Mouse (Mus musculus) megakaryocyte, embryonic 14.5 days (primary cell): ENCODE measurements around the gene Skiv2l.

Experiments used
- FLI1 ChIP-seq: IDR thresholded peaks from 2 replicates; pipeline ENCODE4 v1.6.1; 2012; ENCODE audit warnings: low read length, inconsistent platforms, mixed read lengths
- GATA1 ChIP-seq: IDR thresholded peaks from 3 replicates; pipeline ENCODE4 v1.6.1; 2012; ENCODE audit warnings: mixed read lengths, low read length, inconsistent platforms, borderline replicate concordance

DNA sequence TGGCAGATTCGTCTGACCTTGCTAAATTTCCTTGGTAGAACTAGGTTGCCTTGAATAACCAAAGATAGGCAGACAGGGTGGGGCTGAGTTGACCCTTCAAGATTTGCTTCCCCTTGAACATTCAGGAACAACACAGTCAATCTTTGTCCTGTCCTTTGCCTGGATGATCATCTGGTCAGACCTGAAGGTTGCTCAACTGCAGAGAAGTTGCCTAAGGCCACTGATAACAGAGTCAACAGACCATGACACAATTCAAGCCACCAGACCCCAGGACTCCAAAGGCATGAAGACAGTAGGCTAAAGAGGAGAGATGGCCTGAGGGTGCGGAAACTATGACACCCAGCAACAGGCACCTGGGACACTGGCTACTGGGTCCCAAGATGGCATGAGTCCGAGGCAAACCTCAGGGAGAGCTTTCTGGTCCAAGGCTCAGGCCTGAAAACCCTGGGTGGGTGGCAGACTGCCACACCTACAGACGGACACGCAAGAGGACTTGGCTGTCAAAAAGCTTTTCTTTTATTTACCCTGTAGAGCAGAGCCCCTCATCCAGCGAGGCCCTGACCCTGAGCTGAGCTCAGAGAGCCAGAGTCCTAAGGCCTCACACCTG lies 41.3 kb downstream of the Skiv2l start:
- TF ChIP-seq GATA1 (no peak), FLI1 (no peak)
